22 mouse cellular contexts compared by ENCODE assay signal in the genomic region with DNA sequence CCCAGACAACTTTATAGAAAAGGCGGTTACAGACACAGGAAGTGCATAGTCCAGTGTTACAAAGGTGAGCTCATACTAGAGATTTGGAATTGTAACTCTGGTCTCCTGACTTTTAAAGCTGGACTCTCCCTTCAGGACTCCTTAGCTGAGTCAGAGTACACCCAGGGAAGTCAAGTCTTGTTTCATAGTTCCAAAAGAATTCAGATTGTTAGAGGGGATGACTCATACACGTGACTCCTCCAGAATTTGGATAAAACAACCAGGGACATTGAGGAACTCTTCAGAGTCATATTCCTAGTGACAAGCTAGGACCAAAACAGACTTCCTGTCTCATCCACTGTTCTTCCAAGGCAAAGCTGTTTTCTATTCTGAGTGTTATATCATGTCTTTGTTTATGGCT.
"Had no signal": no experiment of that assay in that cellular context is flagged by ENCODE, and none has a peak within 500 bp of the region (broad histone marks: within the 10 kb centered on the region; RNA-seq: fewer than 3 reads in every experiment).

No protein-coding gene starts in this region.

- H3K4me2 ChIP-seq: lung, embryonic 15.5 days; midbrain, embryonic 11.5 days; midbrain, embryonic 13.5 days; midbrain, embryonic 15.5 days; neural tube, embryonic 13.5 days; neural tube, embryonic 15.5 days had no signal

- H3K9me3 ChIP-seq: lung, embryonic 15.5 days; midbrain, embryonic 13.5 days; midbrain, embryonic 15.5 days; neural tube, embryonic 13.5 days; neural tube, embryonic 15.5 days had no signal

- ATAC-seq: liver, postnatal 0 days; lung, postnatal 0 days; midbrain, embryonic 13.5 days; midbrain, embryonic 15.5 days had no signal

- DNase-seq: liver, postnatal 0 days; lung, adult 2 months; lung, postnatal 14 days; lung, postnatal 36 days; retina, postnatal 1 day; right cerebral cortex, adult 18-20 months; right cerebral cortex, postnatal 25 days; right cerebral cortex, postnatal 4 days; spleen, adult 18-20 months; thymus, adult 2 months; thymus, postnatal 25 days; thymus, postnatal 4 days had no signal

- H3K9ac ChIP-seq: liver, postnatal 0 days; lung, embryonic 15.5 days; midbrain, embryonic 13.5 days; midbrain, embryonic 15.5 days; neural tube, embryonic 13.5 days; neural tube, embryonic 15.5 days had no signal

- H3K36me3 ChIP-seq: lung, embryonic 15.5 days; midbrain, embryonic 13.5 days; midbrain, embryonic 15.5 days; neural tube, embryonic 13.5 days; neural tube, embryonic 15.5 days had no signal

- H3K4me3 ChIP-seq: lung, embryonic 15.5 days; megakaryocyte, embryonic 14.5 days; midbrain, embryonic 13.5 days; midbrain, embryonic 15.5 days; myocyte; neural tube, embryonic 13.5 days; neural tube, embryonic 15.5 days had no signal

- H3K27ac ChIP-seq: lung, embryonic 15.5 days; macrophage; midbrain, embryonic 13.5 days; midbrain, embryonic 15.5 days; neural tube, embryonic 13.5 days; neural tube, embryonic 15.5 days had no signal

- H3K4me1 ChIP-seq: midbrain, embryonic 15.5 days had no signal

- H3K27me3 ChIP-seq: lung, embryonic 15.5 days; megakaryocyte, embryonic 14.5 days; midbrain, embryonic 13.5 days; midbrain, embryonic 15.5 days; neural tube, embryonic 13.5 days; neural tube, embryonic 15.5 days had no signal
